Mouse (Mus musculus) right cerebral cortex, postnatal 36 days (tissue): ENCODE measurements at regions not wholly inside any gene's neighbourhood (a gene's known extent, or its start where the extent isn't known, plus 50 kb on each side); places are given as distances from the start of the nearest gene placed in this dataset.
"Not testable (repeated sequence)": the region's sequence is repeated elsewhere in the genome, so short reads cannot be mapped to it uniquely, and the experiment has no call there.

Experiments
- DNase-seq, 2 experiments: peaks; one replicate each; pipeline ENCODE4 v3.0.0; 2022; ENCODE audit warnings: low spot score in 2 of 2, mixed read lengths in 1 of 2

- no peak for DNase-seq
Measured at GRCm38 (mm10) chr16:58137728-58138279, 270.4 kb upstream of the Dcbld2 start.

- no peak for DNase-seq
Measured at GRCm38 (mm10) chr16:58146479-58146878, 261.8 kb upstream of the Dcbld2 start.

- DNase-seq, result no peak
Measured at GRCm38 (mm10) chr16:58155538-58155937, 252.7 kb upstream of the Dcbld2 start.

- no peak for DNase-seq
Measured at GRCm38 (mm10) chr16:58178744-58179401, 229.4 kb upstream of the Dcbld2 start.

- DNase-seq, result not testable (repeated sequence)
Measured at GRCm38 (mm10) chr16:58179981-58180380, 228.3 kb upstream of the Dcbld2 start.

DNA sequence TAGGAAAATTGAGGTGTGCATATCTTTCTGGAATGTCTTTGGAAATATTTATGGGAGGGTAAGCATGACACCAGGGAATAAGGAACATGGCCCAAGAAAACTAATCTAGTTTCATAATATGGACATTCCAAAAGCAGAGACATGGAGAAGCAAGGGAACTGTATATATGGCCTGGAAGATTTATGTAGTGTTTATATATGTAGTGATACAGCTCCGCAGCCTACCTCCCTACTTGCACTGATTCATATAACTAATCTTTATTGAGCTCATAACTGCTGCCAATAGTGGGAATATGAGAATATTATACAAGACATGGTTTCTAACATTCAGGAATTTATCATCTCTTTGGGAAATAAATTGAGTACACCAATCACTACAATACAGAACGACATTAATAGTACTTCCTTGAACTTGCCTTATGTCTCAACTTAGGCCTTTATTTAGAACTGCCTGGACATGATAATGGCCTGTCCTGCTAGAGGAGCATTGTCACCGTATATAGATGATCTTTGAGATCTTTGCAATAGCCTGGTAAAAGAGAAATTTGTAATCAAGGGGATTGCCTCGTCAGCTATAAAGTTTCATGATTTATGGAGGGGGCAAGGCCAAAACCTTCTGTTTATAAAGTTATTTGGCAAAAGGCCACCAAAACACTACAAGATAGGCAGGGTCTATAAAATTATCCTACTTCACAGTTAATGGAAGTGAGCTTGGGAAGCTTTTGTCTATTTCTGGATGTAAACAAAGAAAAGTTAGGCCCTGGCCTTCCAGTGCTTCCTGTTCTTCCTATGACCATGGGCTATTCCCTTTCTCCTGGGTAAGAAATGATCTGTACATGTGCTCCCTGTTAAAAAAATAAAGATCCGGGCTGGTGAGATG lies 213.4 kb upstream of the Dcbld2 start:
- no peak for DNase-seq

DNA sequence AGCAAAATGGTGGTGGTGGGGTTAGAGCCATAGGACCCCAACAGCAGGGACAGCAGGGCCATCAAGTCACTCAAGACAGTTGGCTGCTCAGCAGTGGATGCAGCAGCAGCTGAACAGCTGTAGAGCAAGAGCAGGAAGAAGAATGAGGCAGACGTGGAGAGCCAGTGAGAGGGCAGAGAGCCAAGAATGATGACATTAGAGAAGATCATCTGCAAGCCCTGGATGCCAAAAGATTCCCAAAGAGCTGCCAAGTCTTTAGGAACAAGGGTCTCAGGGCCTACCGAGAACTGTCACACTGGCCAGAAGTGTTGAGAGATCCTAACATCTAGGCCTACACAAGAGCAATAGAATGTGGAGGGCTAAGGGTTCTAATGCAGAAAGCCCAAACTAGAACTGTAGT lies 196.4 kb upstream of the Dcbld2 start:
- DNase-seq, result no peak

- no peak for DNase-seq
Measured at GRCm38 (mm10) chr16:58234686-58235085, 173.6 kb upstream of the Dcbld2 start.

- DNase-seq, result no peak
Measured at GRCm38 (mm10) chr16:58236857-58237256, 171.4 kb upstream of the Dcbld2 start.

DNA sequence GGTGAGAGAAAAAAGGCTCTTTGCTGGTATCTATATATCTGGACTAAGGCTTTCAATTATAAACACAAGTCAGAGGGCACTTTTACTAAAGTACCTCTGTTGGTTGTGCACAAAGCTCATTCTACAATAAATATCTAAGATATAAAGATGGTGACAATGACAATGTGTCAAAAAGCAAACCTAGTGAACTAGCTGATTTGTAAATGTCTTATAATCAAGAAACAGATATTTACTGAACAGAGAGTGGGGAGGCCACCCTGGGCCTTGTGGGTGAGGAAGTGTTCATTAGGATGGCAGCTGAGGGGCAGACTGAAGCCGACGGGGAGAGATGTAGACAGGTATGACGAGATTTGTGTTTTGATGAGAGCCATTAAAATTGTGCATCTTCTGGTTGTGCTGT lies 132.0 kb upstream of the Dcbld2 start:
- no peak for DNase-seq

- no peak for DNase-seq
Measured at GRCm38 (mm10) chr16:58281474-58281873, 126.8 kb upstream of the Dcbld2 start.

- no peak for DNase-seq
Measured at GRCm38 (mm10) chr16:58294457-58294856, 113.8 kb upstream of the Dcbld2 start.

- DNase-seq, result no peak
Measured at GRCm38 (mm10) chr16:58295128-58295527, 113.1 kb upstream of the Dcbld2 start.

GRCm38 (mm10) chr16:58299495-58299894 lies 108.7 kb upstream of the Dcbld2 start:
- peak; percentile 10 to 17 for DNase-seq

GRCm38 (mm10) chr16:58300098-58300497 lies 108.1 kb upstream of the Dcbld2 start:
- no peak for DNase-seq

DNA sequence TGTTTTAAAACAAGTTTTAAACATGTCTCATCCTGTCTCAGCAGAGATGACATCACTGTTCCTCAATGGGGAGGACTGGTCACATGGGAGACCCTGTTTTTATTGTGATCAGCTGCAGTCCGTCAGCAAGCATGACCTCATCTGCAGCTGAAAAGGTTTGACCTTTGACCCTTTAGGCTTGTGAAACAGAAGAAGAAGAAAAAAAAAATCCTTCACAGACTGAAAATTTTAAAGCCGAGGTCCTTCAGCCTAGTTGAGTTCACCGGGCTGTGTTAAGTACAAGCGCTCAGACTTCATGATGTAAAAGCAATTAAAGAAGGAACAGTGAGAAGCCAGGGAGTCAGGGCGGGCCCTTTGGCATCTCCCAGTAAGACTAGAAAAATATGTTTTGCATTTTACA lies 104.7 kb upstream of the Dcbld2 start:
- DNase-seq, result no peak

DNA sequence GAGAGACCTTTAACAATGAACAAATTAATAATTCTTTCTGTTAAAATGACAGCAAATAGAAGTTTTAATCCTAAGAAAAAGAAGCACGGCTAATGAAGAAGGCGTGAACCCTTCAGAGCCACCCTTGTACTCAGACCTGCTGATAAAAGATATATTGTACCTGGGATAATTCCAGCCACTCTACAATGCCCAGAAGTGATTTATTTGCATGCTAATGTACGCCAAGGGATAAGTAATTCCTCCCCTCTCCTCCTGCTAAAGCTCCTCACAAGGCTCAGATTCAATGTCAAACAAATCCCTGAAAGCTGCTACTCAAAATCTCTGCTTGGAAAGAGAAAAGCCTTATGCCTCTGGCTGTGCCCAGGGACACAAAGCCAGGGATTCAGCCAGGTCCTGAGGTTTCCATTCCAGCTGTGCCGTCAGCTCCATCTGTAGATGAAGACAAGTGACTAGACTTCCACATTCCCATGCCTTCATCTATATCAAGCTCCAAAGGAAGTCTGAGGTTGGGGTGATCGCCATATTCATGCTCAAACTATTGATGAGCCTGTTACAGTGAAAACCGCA lies 91.3 kb upstream of the Dcbld2 start:
- DNase-seq, result no peak

GRCm38 (mm10) chr16:58331087-58331486 lies 77.2 kb upstream of the Dcbld2 start:
- DNase-seq, result no peak

GRCm38 (mm10) chr16:58343921-58344320 lies 64.3 kb upstream of the Dcbld2 start:
- no peak for DNase-seq

- DNase-seq, result no peak
Measured at GRCm38 (mm10) chr16:58349354-58349753, 58.9 kb upstream of the Dcbld2 start.

DNA sequence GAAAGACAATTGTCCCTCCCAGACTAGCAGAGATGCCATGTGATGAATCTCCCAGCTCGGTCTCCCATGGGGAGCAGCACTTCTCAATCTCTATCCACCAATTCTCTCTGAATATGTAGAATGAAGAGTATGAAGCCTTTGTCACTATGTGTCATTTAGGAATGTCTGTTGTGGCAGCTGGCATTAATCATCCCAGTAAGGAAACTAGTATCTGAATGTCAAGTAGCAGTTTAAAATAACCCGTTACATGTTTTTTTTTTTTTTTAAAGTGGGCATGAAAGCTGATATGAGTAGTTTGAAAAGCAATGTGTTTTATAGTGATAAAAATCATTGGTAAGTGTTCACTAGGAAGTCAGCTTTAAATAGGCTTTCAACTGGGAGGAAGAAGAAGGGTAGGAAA lies 58.4 kb upstream of the Dcbld2 start:
- DNase-seq, result no peak

DNA sequence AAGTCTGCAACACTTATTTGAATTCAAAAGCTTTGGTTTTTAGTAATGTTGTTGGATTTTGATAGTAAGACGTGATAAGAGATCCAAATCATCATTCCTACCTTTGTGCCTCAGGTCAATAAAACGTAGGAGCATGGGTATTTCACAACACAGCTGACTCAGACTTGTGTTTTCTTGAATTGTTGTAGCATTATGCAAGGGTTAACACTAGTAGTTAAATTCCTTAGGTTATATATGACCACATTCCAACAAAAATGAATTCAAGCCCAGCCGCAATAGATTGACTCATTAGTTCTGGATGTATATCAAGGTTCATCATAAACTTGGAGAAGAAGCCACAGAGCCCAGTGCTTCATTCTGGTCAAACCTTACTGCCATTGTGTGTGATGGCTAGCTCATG lies 56.1 kb upstream of the Dcbld2 start:
- no peak for DNase-seq

DNA sequence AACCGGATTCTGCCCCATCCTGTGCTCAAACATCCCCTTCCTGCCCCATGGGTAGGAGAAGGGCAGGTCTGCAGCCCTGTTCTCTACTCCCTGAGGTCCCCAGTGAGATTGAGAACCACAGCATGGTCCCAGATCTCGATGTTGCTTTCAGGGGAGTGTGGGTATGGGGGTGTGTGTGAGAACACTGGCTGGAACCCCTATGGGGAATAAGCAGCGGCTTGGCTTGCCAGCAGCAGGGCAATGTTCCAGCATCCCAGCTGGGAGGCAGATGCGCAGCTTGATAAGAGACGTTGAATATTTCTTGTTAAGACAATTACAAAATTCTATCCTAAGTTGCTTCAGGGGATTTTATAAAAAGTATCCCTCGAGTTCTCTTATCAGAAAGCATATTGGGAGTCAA lies 53.7 kb upstream of the Dcbld2 start:
- no peak for DNase-seq
